ENCODE assay signal across 20 mouse cellular contexts in the genomic region with DNA sequence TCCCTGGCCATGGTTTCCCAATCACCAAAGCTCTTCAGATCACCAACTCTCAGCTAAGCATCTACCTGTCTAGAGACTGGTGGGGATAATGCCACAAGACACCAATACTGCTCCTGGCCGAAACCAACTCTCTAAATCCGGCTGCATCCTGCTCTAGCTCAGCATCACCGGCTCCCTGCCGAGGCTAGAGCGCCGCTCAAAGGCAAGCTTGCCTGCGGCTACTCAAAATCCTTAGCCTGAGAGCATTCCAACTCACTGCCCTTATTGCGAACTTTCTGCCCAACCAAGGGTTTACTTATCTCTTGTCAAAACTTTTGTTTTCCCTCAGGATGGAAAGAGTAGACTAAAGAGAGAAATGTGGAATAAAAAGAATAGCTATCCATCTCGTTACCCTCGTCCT. TPM values are rescaled to one million over a fixed set of nuclear protein-coding genes. Genes with fewer than 3 reads are reported as not detected.
DNase-seq lines count a peak whose midpoint lies in the region; ATAC-seq and TF ChIP-seq lines count a peak whose summit lies in the region.
"Had no signal": no experiment of that assay in that cellular context is flagged by ENCODE, and none has a peak within 500 bp of the region (broad histone marks: within the 10 kb centered on the region; RNA-seq: fewer than 3 reads in every experiment).

No protein-coding gene starts in this region.

- TF ChIP-seq POLR2A in brain, embryonic 14.5 days (IDR thresholded peaks at IDR 0.05; ENCODE audit: borderline replicate concordance, extremely low read depth, insufficient read depth, insufficient read length, poor library complexity, severe bottlenecking): no peak

- H3K27me3 ChIP-seq in midbrain, embryonic 14.5 days (ENCODE audit: control insufficient read depth, insufficient read depth, low read length): peaks cover 5% of the 10 kb centered on the region; the same call in 1 of the 2 replicates

- H3K4me1 ChIP-seq in midbrain, embryonic 14.5 days (ENCODE audit: control insufficient read depth, insufficient read depth, low read length): no peaks in the 10 kb centered on the region
- H3K4me1 ChIP-seq: lung, embryonic 15.5 days had no signal

- peak; percentile 4 for DNase-seq in embryo, embryonic 10 days (ENCODE audit: low spot score)
- DNase-seq in embryo, embryonic 9.5 days (ENCODE audit: extremely low spot score): no peak
- DNase-seq in ES-CJ7 (ENCODE audit: low read depth, low spot score): peak; percentile 17
- peak; percentile 19 for DNase-seq in brain, embryonic 14.5 days (ENCODE audit: low read depth)
- DNase-seq in midbrain, embryonic 14.5 days: peak; percentile 40
- DNase-seq in lung, postnatal 25 days (ENCODE audit: low spot score): no peak
- no peak for DNase-seq in layer of hippocampus, postnatal 10 days (ENCODE audit: low spot score in 2 of 2)
- no peak for DNase-seq in left cerebral cortex, postnatal 10 days (ENCODE audit: extremely low spot score in 1 of 2, low spot score in 2 of 2)
- DNase-seq: adrenal gland, adult 2 months; B cell, adult 2 months; gastrocnemius, postnatal 25 days; heart, postnatal 36 days; kidney, postnatal 10 days; thymus, adult 18-20 months had no signal

- WGBS in midbrain, embryonic 14.5 days: 20% methylated on average over 10 of the region's 10 CpGs

- no peak overlapping the region for H3K9ac ChIP-seq in midbrain, embryonic 14.5 days (replicated peaks; ENCODE audit: low read length)
- H3K9ac ChIP-seq: lung, embryonic 15.5 days had no signal

- no peak overlapping the region for H3K4me2 ChIP-seq in midbrain, embryonic 14.5 days (ENCODE audit: low read length)
- H3K4me2 ChIP-seq: heart, embryonic 11.5 days; lung, embryonic 15.5 days had no signal

- H3K9me3 ChIP-seq in midbrain, embryonic 14.5 days (ENCODE audit: control insufficient read depth, low read length): no peaks in the 10 kb centered on the region
- H3K9me3 ChIP-seq: lung, embryonic 15.5 days had no signal

- H3K36me3 ChIP-seq in midbrain, embryonic 14.5 days (ENCODE audit: control insufficient read depth, insufficient read depth, low read length): no peaks in the 10 kb centered on the region
- H3K36me3 ChIP-seq: lung, embryonic 15.5 days had no signal

- TF ChIP-seq CTCF in brain, embryonic 14.5 days (IDR thresholded peaks at IDR 0.05; ENCODE audit: borderline replicate concordance, extremely low read depth, insufficient read depth, insufficient read length): no peak

- no peak for ATAC-seq in midbrain, embryonic 14.5 days (ENCODE audit: low FRiP score, low TSS enrichment)
- ATAC-seq: intestine, postnatal 0 days had no signal

- H3K4me3 ChIP-seq in midbrain, embryonic 14.5 days (replicated peaks; ENCODE audit: low read depth, low read length): 0 out of 2 replicates have a peak overlapping the region, but pooled peaks have one; percentile 7
- H3K4me3 ChIP-seq: lung, embryonic 15.5 days had no signal

- intact Hi-C loops in left cerebral cortex, postnatal 10 days (cut with DNase I): loop anchor here (10.0 kb wide), 1 partner anchor 1415 kb away; no protein-coding TSS in a partner anchor

- no peak overlapping the region for H3K27ac ChIP-seq in midbrain, embryonic 14.5 days (replicated peaks; ENCODE audit: low read depth, low read length)
- H3K27ac ChIP-seq: lung, embryonic 15.5 days had no signal

RNA-seq across cellular contexts. Expression of gene Htr2c, which starts 2.4 kb away (rescaled TPM):
- polyA plus RNA-seq in brain, embryonic 14.5 days (2012; rRNA removed): 3.8 and 8.2 TPM in 2 replicates
- polyA plus RNA-seq in midbrain, embryonic 14.5 days (2014; fragmentation: Nextera tagmentation; extraction: Ambion mirVana): 3.1 and 3.8 TPM in 2 replicates
- 10 to 100 TPM; 31.8 to 44.9 TPM for total RNA-seq in layer of hippocampus, postnatal 10 days (2021)
- total RNA-seq in left cerebral cortex, postnatal 10 days (2021): 10 to 100 TPM; 26.9 to 32.7 TPM
- total RNA-seq: adrenal gland, adult 2 months; gastrocnemius, postnatal 25 days; heart, postnatal 36 days; liver, adult 2 months; megakaryocyte progenitor cell, adult 5-6 weeks had no signal
- polyA plus RNA-seq: adrenal gland, adult 2 months; heart, embryonic 11.5 days; intestine, postnatal 0 days; liver, adult 2 months; lung, embryonic 15.5 days; urinary bladder, adult 2 months had no signal

Comparison
In these comparisons a context has a peak if more than half of its experiments do, and no peak if none do; other contexts are left out.
1. DNase-seq: peak in embryo, embryonic 10 days (single experiment), ES-CJ7 (single experiment), brain, embryonic 14.5 days (single experiment) and midbrain, embryonic 14.5 days (single experiment); none in embryo, embryonic 9.5 days (single experiment), lung, postnatal 25 days (single experiment), layer of hippocampus, postnatal 10 days (0 of 2) and left cerebral cortex, postnatal 10 days (0 of 2).